Mouse (Mus musculus) myocyte (in vitro differentiated cells): ENCODE results near the gene Lgr5.

Experiments used
- E2F4 ChIP-seq: IDR thresholded peaks from one replicate; pipeline ENCODE4 v1.6.1; 2011; ENCODE audit warnings: mild to moderate bottlenecking, control low read depth, moderate library complexity; ENCODE audit not compliant: insufficient read depth
- MAX ChIP-seq: IDR thresholded peaks from one replicate; pipeline ENCODE4 v1.6.1; 2011; ENCODE audit warnings: low read depth, mild to moderate bottlenecking, control low read depth
- POLR2A ChIP-seq: IDR thresholded peaks from one replicate; pipeline ENCODE4 v1.6.1; 2011; ENCODE audit warnings: low read depth, mild to moderate bottlenecking, control low read depth, moderate library complexity; ENCODE audit not compliant: insufficient read length
- POLR2AphosphoS2 ChIP-seq: IDR thresholded peaks from one replicate; pipeline ENCODE4 v1.6.1; 2011; ENCODE audit warnings: low read depth, control low read depth; ENCODE audit not compliant: insufficient read length
- USF1 ChIP-seq: IDR thresholded peaks from one replicate; pipeline ENCODE4 v1.6.1; 2011; ENCODE audit warnings: low read depth, mild to moderate bottlenecking, control low read depth, moderate library complexity

- no peak for TF ChIP-seq POLR2A
- TF ChIP-seq MAX = no peak
- TF ChIP-seq USF1 = no peak
- TF ChIP-seq E2F4 = no peak
- no peak for TF ChIP-seq POLR2AphosphoS2
Observed at GRCm38 (mm10) chr10:115585491-115586245, 1.9 kb downstream of the Lgr5 start.
